Mouse (Mus musculus) stomach, postnatal 0 days (tissue): ENCODE data around the gene Cnpy3.

Experiments used
- CTCF ChIP-seq: IDR thresholded peaks from 2 replicates; pipeline ENCODE4 v1.5.1; 2016; ENCODE audit warnings: antibody characterized with exemption, low read depth, mild to moderate bottlenecking, moderate library complexity
- EP300 ChIP-seq: optimal IDR thresholded peaks from 2 replicates; pipeline ENCODE3; 2016; ENCODE audit warnings: antibody characterized with exemption

DNA sequence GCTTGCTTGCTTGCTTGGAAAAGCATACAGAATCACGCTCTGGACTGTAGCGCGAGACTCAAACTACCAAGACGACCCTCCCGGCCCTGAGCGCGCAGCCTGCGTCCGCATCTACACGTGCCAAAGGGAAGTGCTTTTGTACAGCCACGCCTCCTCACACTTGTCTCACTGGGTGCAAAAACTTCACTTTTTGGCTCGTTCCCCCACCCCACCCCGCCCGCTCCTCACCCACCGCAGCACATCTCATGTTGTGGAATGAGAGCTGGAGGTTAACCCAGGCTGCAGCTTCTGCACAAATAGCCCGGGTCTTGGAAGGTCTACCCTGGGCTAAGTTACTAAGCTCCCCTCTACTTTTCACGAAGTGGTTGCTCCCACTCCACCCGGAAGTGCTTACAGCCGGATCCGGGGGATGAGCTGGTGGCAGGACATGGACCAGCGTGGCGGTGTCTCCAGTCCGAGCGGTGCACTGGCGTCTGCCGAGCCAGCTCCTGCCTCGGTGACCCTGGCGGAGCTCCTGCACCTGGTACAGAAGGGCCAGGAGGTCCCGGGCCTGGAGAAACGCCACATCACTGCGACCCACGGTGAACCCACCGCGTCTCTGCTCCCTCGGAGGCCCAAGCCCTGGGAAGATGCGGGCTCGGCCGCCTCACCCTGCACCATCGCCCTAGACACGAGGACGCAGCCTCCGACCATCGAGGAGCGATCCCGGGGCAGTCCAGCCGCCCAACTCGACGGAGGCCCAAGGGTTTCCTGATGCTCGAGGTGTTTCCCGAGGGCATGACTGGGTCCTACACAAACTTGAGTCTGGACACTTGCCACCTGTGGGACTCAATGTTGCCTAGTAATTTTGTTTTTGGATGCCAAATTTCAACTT lies 20.6 kb upstream of the Cnpy3 start, which contains the start of gene 2310039H08Rik:
- TF ChIP-seq EP300 (no peak), CTCF (no peak)
